Mouse (Mus musculus) thymus, adult 2 months (tissue): Measurements from ENCODE around the gene Qars. TPM values are rescaled to one million over a fixed set of nuclear protein-coding genes. Genes with fewer than 3 reads are reported as not detected.

Source experiments
- DNase-seq: peaks from one replicate; pipeline ENCODE4 v3.0.0; 2021
- H3K27ac ChIP-seq: fragments of 200-500 bp; 2 replicates; pipeline ENCODE4 v1.5.1; 2012; ENCODE audit warnings: low read length, control low read depth; ENCODE audit not compliant: control insufficient read depth, insufficient read depth
- H3K27me3 ChIP-seq: fragments of 200-500 bp; 2 replicates; pipeline ENCODE4 v1.6.1; 2012; ENCODE audit warnings: mild to moderate bottlenecking, low read length, moderate library complexity, mixed read lengths; ENCODE audit not compliant: control insufficient read depth, insufficient read depth
- H3K36me3 ChIP-seq: fragments of 200-500 bp; 2 replicates; pipeline ENCODE4 v1.6.1; 2012; ENCODE audit warnings: mild to moderate bottlenecking, low read length, moderate library complexity; ENCODE audit not compliant: control insufficient read depth, insufficient read depth
- H3K4me1 ChIP-seq: fragments of 200-500 bp; replicated peaks from 2 replicates; pipeline ENCODE4 v1.6.1; 2012; ENCODE audit warnings: low read length; ENCODE audit not compliant: control insufficient read depth, insufficient read depth
- H3K4me3 ChIP-seq: fragments of 200-500 bp; 2 replicates; pipeline ENCODE4 v1.5.1; 2012; ENCODE audit warnings: mild to moderate bottlenecking, low read length, control low read depth, moderate library complexity; ENCODE audit not compliant: control insufficient read depth, insufficient read depth
- CTCF ChIP-seq: fragments of 200-500 bp; IDR thresholded peaks from 2 replicates; pipeline ENCODE4 v1.5.1; 2012; ENCODE audit warnings: mild to moderate bottlenecking, control low read depth, low read length, moderate library complexity, borderline replicate concordance; ENCODE audit not compliant: control insufficient read depth, poor library complexity, insufficient read depth; ENCODE audit errors: extremely low read depth
- POLR2A ChIP-seq: fragments of 200-500 bp; IDR thresholded peaks from 2 replicates; pipeline ENCODE4 v1.6.1; 2012; ENCODE audit warnings: mild to moderate bottlenecking, low read length, control low read depth, moderate library complexity; ENCODE audit not compliant: control insufficient read depth, poor library complexity, insufficient read depth; ENCODE audit errors: extremely low read depth
- WGBS: fragments of 180-500 bp; shearing (Covaris S2); methylation state at CpG from one replicate; pipeline ENCODE4 v1.1.7; 2018; 5-methylcytosine and 5-hydroxymethylcytosine counted together
- polyA plus RNA-seq: library from polyadenylated mRNA; depleted of rRNA; stranded (reverse); fragments of >200 nt; gene quantifications from 2 replicates; pipeline ENCODE4 v1.2.3, GENCODE M21; 2012; rRNA removed

Gene Qars
- polyA plus RNA-seq, 1 experiment: 382 TPM

DNA sequence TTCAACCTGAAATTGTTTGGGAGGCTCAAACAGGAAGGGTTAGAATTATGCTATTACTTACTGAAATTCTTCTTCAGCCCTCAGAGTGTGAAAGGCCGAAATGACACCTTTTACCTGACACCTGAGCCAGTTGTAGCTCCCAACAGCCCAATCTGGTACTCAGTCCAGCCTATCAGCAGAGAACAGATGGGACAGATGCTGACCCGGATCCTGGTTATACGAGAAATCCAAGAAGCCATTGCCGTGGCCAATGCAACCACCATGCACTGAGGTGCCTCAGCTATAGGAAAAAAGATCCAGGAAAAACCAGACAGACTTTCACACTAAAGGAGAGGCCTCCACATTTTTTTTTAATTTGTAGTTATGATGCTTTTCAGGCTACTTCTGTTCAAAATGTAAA is 51.7 kb downstream of the Qars start:
- peaks cover 47% of the 10 kb centered on the region for H3K36me3 ChIP-seq
- peaks cover 6% of the 10 kb centered on the region for H3K4me1 ChIP-seq
- 95% methylated on average over 4 of the region's 4 CpGs for WGBS
- TF ChIP-seq POLR2A (no peak), CTCF (no peak)
- H3K27me3 ChIP-seq: no peaks in the 10 kb centered on the region
- H3K4me3 ChIP-seq: no peak overlapping the region
- no peak for DNase-seq
- no peak overlapping the region for H3K27ac ChIP-seq

DNA sequence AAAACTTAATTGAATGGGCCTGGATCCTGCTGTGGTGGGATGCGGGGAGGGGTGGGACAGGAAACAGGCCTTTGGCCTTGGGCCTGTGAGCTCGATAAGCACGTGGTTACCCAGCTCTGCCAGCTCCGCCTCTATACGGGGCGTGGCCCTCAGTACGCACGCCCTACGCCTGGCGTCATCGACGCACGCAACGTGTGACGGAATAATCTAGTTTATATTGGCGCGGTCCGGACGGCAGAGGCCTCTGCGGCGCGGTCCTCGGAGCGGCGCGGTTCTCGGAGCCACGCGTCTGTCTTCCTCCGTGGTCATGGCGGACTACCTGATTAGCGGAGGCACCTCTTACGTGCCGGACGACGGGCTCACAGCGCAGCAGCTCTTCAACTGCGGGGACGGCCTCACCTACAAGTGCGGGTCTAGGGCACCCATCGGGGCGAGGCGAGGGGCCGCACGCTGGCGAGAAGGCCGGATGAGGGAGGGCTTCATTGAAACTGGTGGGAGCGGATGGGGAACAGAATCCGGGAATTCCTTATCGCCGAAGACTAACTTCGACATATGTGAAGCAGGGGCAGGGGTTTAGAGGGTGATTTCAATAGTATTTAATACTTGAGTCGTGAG is 52.8 kb downstream of the Qars start, which contains the start of gene Impdh2:
Impdh2 (plus strand) TSS at position 60 of the 615 bp plus-strand sequence.
- Histone ChIP-seq H3K4me3 (peak within 1 kb of the TSS; percentile 53), H3K27me3 (no peaks in the 10 kb centered on the region), H3K4me1 (peaks cover 6% of the 10 kb centered on the region), H3K36me3 (peaks cover 37% of the 10 kb centered on the region), H3K27ac (no peak within 1 kb of the TSS)
- under 1% methylated on average over 53 of the region's 53 CpGs for WGBS
- TF ChIP-seq CTCF (peak; percentile 33; the same call in 1 of the 2 replicates), POLR2A (peak; percentile 94)
- DNase-seq: peak; percentile 92

- WGBS: 95% methylated on average over 8 of the region's 8 CpGs
- Histone ChIP-seq H3K4me1 (peaks cover 21% of the 10 kb centered on the region), H3K27me3 (no peaks in the 10 kb centered on the region), H3K27ac (no peak overlapping the region), H3K36me3 (peaks cover 11% of the 10 kb centered on the region), H3K4me3 (no peak overlapping the region)
- no peak for DNase-seq
- TF ChIP-seq POLR2A (no peak), CTCF (no peak)
Observed at GRCm38 (mm10) chr9:108563671-108564070, 56.2 kb downstream of the Qars start.

DNA sequence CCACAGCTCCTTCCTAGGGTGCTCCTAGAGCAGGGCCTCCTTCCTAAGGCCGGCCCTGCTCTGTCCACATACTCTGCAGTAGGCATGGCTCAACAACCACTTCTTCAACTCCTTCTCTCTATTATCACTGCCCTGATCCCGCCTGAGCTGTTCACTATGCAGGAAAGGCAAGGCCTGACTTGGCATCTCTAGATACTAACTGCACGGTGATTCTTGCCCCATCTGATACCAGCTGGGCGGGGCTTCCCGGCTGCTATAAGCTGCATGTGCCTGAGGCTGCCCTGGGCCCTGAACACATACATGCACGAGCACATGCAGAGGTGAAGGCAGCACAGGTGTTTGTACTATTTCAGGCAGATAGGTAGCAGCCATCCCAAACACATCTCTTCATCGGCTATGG is 56.6 kb downstream of the Qars start:
- Histone ChIP-seq H3K27ac (no peak overlapping the region), H3K36me3 (peaks cover 8% of the 10 kb centered on the region), H3K4me1 (peaks cover 23% of the 10 kb centered on the region), H3K27me3 (no peaks in the 10 kb centered on the region), H3K4me3 (no peak overlapping the region)
- TF ChIP-seq POLR2A: no peak
- TF ChIP-seq CTCF: no peak
- DNase-seq: no peak
- 91% methylated on average over 7 of the region's 7 CpGs for WGBS

Other genes starting within 250 kb of the Qars start
- 25.4 and 27.0 TPM in 2 replicates for gene Dag1, start 243.7 kb upstream of the Qars start, polyA plus RNA-seq
- 9.0 and 9.2 TPM in 2 replicates for gene Nicn1, start 217.3 kb upstream of the Qars start, polyA plus RNA-seq
- 3.2 and 4.4 TPM in 2 replicates for gene Amt, start 210.9 kb upstream of the Qars start, polyA plus RNA-seq
- gene Rhoa, start 201.6 kb upstream of the Qars start, polyA plus RNA-seq: 148 and 178 TPM in 2 replicates
- 31.1 and 43.4 TPM in 2 replicates for gene Tcta, start 201.5 kb upstream of the Qars start, polyA plus RNA-seq
- gene Gpx1, start 168.8 kb upstream of the Qars start, polyA plus RNA-seq: 800 and 899 TPM in 2 replicates
- 100 and 104 TPM in 2 replicates for gene Usp4, start 159.9 kb upstream of the Qars start, polyA plus RNA-seq
- 0.70 and 1.9 TPM in 2 replicates for gene 1700102P08Rik, start 114.9 kb upstream of the Qars start, polyA plus RNA-seq
- gene Ccdc36, start 79.2 kb upstream of the Qars start, polyA plus RNA-seq: 0.09 and 0.12 TPM in 2 replicates
- not detected in 2 replicates for gene BC048562, start 71.2 kb upstream of the Qars start, polyA plus RNA-seq
- gene Ccdc71, start 47.2 kb upstream of the Qars start, polyA plus RNA-seq: 39.6 and 40.2 TPM in 2 replicates
- 16.9 and 21.0 TPM in 2 replicates for gene Klhdc8b, start 46.1 kb upstream of the Qars start, polyA plus RNA-seq
- 16.1 and 33.7 TPM in 2 replicates for gene Lamb2, start 28.0 kb upstream of the Qars start, polyA plus RNA-seq
- 318 and 335 TPM in 2 replicates for gene Usp19, start 17.1 kb upstream of the Qars start, polyA plus RNA-seq
- 200 and 225 TPM in 2 replicates for gene Qrich1, start 9.1 kb downstream of the Qars start, polyA plus RNA-seq
- gene Impdh2, start 52.6 kb downstream of the Qars start, polyA plus RNA-seq: 160 and 200 TPM in 2 replicates
- 65.5 and 74.2 TPM in 2 replicates for gene Ndufaf3, start 59.7 kb downstream of the Qars start, polyA plus RNA-seq
- 418 and 504 TPM in 2 replicates for gene Dalrd3, start 62.2 kb downstream of the Qars start, polyA plus RNA-seq
- gene Wdr6, start 71.0 kb downstream of the Qars start, polyA plus RNA-seq: 106 and 112 TPM in 2 replicates
- gene P4htm, start 90.0 kb downstream of the Qars start, polyA plus RNA-seq: 6.6 and 10.5 TPM in 2 replicates
- gene Arih2, start 141.7 kb downstream of the Qars start, polyA plus RNA-seq: 56.0 and 63.0 TPM in 2 replicates
- gene Slc25a20, start 154.4 kb downstream of the Qars start, polyA plus RNA-seq: 19.8 and 24.7 TPM in 2 replicates
- 5.7 and 5.8 TPM in 2 replicates for gene Prkar2a, start 181.6 kb downstream of the Qars start, polyA plus RNA-seq